Comparison of ENCODE assay signal across 13 mouse cellular contexts in genomic region chr13:111532178-111532948, GRCm38 (mm10). TPM values are rescaled to one million over a fixed set of nuclear protein-coding genes. Genes with fewer than 3 reads are reported as not detected.
A peak's percentile ranks its signal among the peaks of the same experiment; 100 is the strongest.
DNase-seq lines count a peak whose midpoint lies in the region; ATAC-seq and TF ChIP-seq lines count a peak whose summit lies in the region.
"Had no signal": no experiment of that assay in that cellular context is flagged by ENCODE, and none has a peak within 500 bp of the region (broad histone marks: within the 10 kb centered on the region; RNA-seq: fewer than 3 reads in every experiment).

No protein-coding gene starts in this region.

- H3K9me3 ChIP-seq in lung, embryonic 14.5 days (ENCODE audit: low read depth, low read length): no peaks in the 10 kb centered on the region
- no peaks in the 10 kb centered on the region for H3K9me3 ChIP-seq in stomach, postnatal 0 days (ENCODE audit: control insufficient read depth, low read length)
- H3K9me3 ChIP-seq in heart, embryonic 11.5 days (replicated peaks; ENCODE audit: control insufficient read depth, low read length): no peaks in the 10 kb centered on the region
- H3K9me3 ChIP-seq: megakaryocyte, embryonic 14.5 days had no signal

- no peak for TF ChIP-seq EP300 in stomach, postnatal 0 days (optimal IDR thresholded peaks at IDR 0.05)

- intact Hi-C loops in gastrocnemius, postnatal 36 days (cut with DNase I): loop anchor here (2.0 kb wide), 1 partner anchor 40 kb away; no protein-coding TSS in a partner anchor

- no peak overlapping the region for H3K4me2 ChIP-seq in lung, embryonic 14.5 days
- H3K4me2 ChIP-seq in stomach, postnatal 0 days (replicated peaks; ENCODE audit: low read depth): no peak overlapping the region
- no peak overlapping the region for H3K4me2 ChIP-seq in heart, embryonic 11.5 days

- H3K4me1 ChIP-seq in lung, embryonic 14.5 days (ENCODE audit: insufficient read depth): no peaks in the 10 kb centered on the region
- H3K4me1 ChIP-seq in bone marrow, adult 2 months (ENCODE audit: control insufficient read depth, insufficient read depth, low read length): no peaks in the 10 kb centered on the region
- no peaks in the 10 kb centered on the region for H3K4me1 ChIP-seq in stomach, postnatal 0 days (replicated peaks; ENCODE audit: control insufficient read depth, insufficient read depth)
- no peaks in the 10 kb centered on the region for H3K4me1 ChIP-seq in heart, embryonic 11.5 days (ENCODE audit: control insufficient read depth, insufficient read depth, low read length)

- no peaks in the 10 kb centered on the region for H3K36me3 ChIP-seq in lung, embryonic 14.5 days (ENCODE audit: insufficient read depth)
- H3K36me3 ChIP-seq in stomach, postnatal 0 days (ENCODE audit: control insufficient read depth, insufficient read depth, low read length): no peaks in the 10 kb centered on the region
- no peaks in the 10 kb centered on the region for H3K36me3 ChIP-seq in heart, embryonic 11.5 days (ENCODE audit: control insufficient read depth, insufficient read depth, low read length)

- DNase-seq in adrenal gland, adult 2 months: peak; percentile 36
- no peak for DNase-seq in adrenal gland, adult 18-20 months (ENCODE audit: low spot score in 2 of 2)
- DNase-seq in lung, embryonic 14.5 days: no peak
- DNase-seq in lung, postnatal 14 days: no peak
- DNase-seq in stomach, postnatal 0 days (ENCODE audit: low spot score): no peak
- DNase-seq in gastrocnemius, postnatal 36 days: no peak
- DNase-seq: cerebellum, adult 11 months had no signal

- WGBS in lung, embryonic 14.5 days: 89% methylated on average over 16 of the region's 16 CpGs
- WGBS in bone marrow, adult 2 months: 91% methylated on average over 16 of the region's 16 CpGs
- 87% methylated on average over 16 of the region's 16 CpGs for WGBS in stomach, postnatal 0 days
- 87% methylated on average over 16 of the region's 16 CpGs for WGBS in heart, embryonic 11.5 days (ENCODE audit: insufficient replicate concordance)

- H3K27me3 ChIP-seq in lung, embryonic 14.5 days (ENCODE audit: insufficient read depth, low read length): no peaks in the 10 kb centered on the region
- no peaks in the 10 kb centered on the region for H3K27me3 ChIP-seq in stomach, postnatal 0 days (ENCODE audit: control insufficient read depth, insufficient read depth, low read length)
- no peaks in the 10 kb centered on the region for H3K27me3 ChIP-seq in heart, embryonic 11.5 days (ENCODE audit: control insufficient read depth, insufficient read depth, low read length)
- H3K27me3 ChIP-seq: megakaryocyte, embryonic 14.5 days had no signal

- peak; percentile 41 for TF ChIP-seq CTCF in lung, embryonic 14.5 days (IDR thresholded peaks at IDR 0.05; ENCODE audit: low read depth)
- peak; percentile 45 for TF ChIP-seq CTCF in bone marrow, adult 2 months (IDR thresholded peaks at IDR 0.05; ENCODE audit: control insufficient read depth, insufficient read depth, low read length)
- peak; percentile 52 for TF ChIP-seq CTCF in stomach, postnatal 0 days (IDR thresholded peaks at IDR 0.05; ENCODE audit: low read depth)

- TF ChIP-seq POLR2A in bone marrow, adult 2 months (IDR thresholded peaks at IDR 0.05; ENCODE audit: borderline replicate concordance, control insufficient read depth, low read depth, low read length): no peak

- no peak overlapping the region for H3K27ac ChIP-seq in lung, embryonic 14.5 days (ENCODE audit: low read depth)
- no peak overlapping the region for H3K27ac ChIP-seq in bone marrow, adult 2 months (ENCODE audit: control insufficient read depth, insufficient read depth, low read depth, low read length, poor library complexity)
- no peak overlapping the region for H3K27ac ChIP-seq in stomach, postnatal 0 days (replicated peaks)
- H3K27ac ChIP-seq in heart, embryonic 11.5 days (ENCODE audit: low read depth, low read length): no peak overlapping the region

- no peak overlapping the region for H3K4me3 ChIP-seq in lung, embryonic 14.5 days (ENCODE audit: low read depth, low read length)
- H3K4me3 ChIP-seq in bone marrow, adult 2 months (replicated peaks; ENCODE audit: control insufficient read depth, low read depth, low read length): no peak overlapping the region
- H3K4me3 ChIP-seq in stomach, postnatal 0 days (ENCODE audit: low read depth, low read length): no peak overlapping the region
- no peak overlapping the region for H3K4me3 ChIP-seq in heart, embryonic 11.5 days (ENCODE audit: low read depth, low read length)
- H3K4me3 ChIP-seq: megakaryocyte, embryonic 14.5 days had no signal

- no peak for ATAC-seq in lung, embryonic 14.5 days (ENCODE audit: insufficient read depth)
- no peak for ATAC-seq in stomach, postnatal 0 days (ENCODE audit: low FRiP score, low TSS enrichment)
- no peak for ATAC-seq in heart, embryonic 11.5 days (replicated peaks; ENCODE audit: insufficient number of reproducible peaks, low FRiP score, low TSS enrichment)

- H3K9ac ChIP-seq in lung, embryonic 14.5 days: no peak overlapping the region
- no peak overlapping the region for H3K9ac ChIP-seq in stomach, postnatal 0 days (ENCODE audit: low read length)
- no peak overlapping the region for H3K9ac ChIP-seq in heart, embryonic 11.5 days (ENCODE audit: low read depth, low read length)

RNA-seq across cellular contexts. Expression of gene Gm49496, which starts 17.4 kb away (rescaled TPM):
- not detected for total RNA-seq in adrenal gland, adult 2 months (2021)
- polyA plus RNA-seq in adrenal gland, adult 2 months (2012; rRNA removed): not detected in 2 replicates
- not detected for total RNA-seq in adrenal gland, adult 18-20 months (2021)
- not detected in 2 replicates for polyA plus RNA-seq in lung, embryonic 14.5 days (2014; fragmentation: Nextera tagmentation; extraction: Ambion mirVana)
- polyA plus RNA-seq in bone marrow, adult 2 months (2011; ENCODE audit: insufficient read depth, insufficient read length, low replicate concordance, missing spikeins): 1.0 TPM in 1 of 2 replicates, not detected in the other
- polyA plus RNA-seq in stomach, postnatal 0 days (2015; fragmentation: Nextera tagmentation; extraction: Ambion mirVana): not detected in 2 replicates
- polyA plus RNA-seq in heart, embryonic 11.5 days (2014; fragmentation: Nextera tagmentation; extraction: Ambion mirVana): not detected in 2 replicates
- total RNA-seq in gastrocnemius, postnatal 36 days (2021): not detected
- total RNA-seq: layer of hippocampus, postnatal 14 days had no signal
- polyA plus RNA-seq: C2C12; heart, embryonic 16.5 days had no signal

RNA-seq across cellular contexts. Expression of gene Gpbp1, which starts 42.5 kb away (rescaled TPM):
- total RNA-seq in adrenal gland, adult 2 months (2021): 100 to 1,000 TPM in 1 of 2 experiments, 10 to 100 TPM in 1; 64.8 to 108 TPM
- polyA plus RNA-seq in adrenal gland, adult 2 months (2012; rRNA removed): 0.32 and 0.44 TPM in 2 replicates
- total RNA-seq in adrenal gland, adult 18-20 months (2021): 10 to 100 TPM; 93.7 to 98.4 TPM
- 92.2 and 97.4 TPM in 2 replicates for polyA plus RNA-seq in lung, embryonic 14.5 days (2014; fragmentation: Nextera tagmentation; extraction: Ambion mirVana)
- 77.9 and 98.2 TPM in 2 replicates for polyA plus RNA-seq in bone marrow, adult 2 months (2011; ENCODE audit: insufficient read depth, insufficient read length, low replicate concordance, missing spikeins)
- 33.5 and 35.9 TPM in 2 replicates for polyA plus RNA-seq in stomach, postnatal 0 days (2015; fragmentation: Nextera tagmentation; extraction: Ambion mirVana)
- 63.6 and 71.4 TPM in 2 replicates for polyA plus RNA-seq in heart, embryonic 11.5 days (2014; fragmentation: Nextera tagmentation; extraction: Ambion mirVana)
- 10 to 100 TPM; 39.9 to 45.1 TPM for total RNA-seq in gastrocnemius, postnatal 36 days (2021)

Comparison
In these comparisons a context has a peak if more than half of its experiments do, and no peak if none do; other contexts are left out.
1. RNA of gene Gpbp1, which starts 42.5 kb away (polyA plus RNA-seq): 77.9 to 98.2 TPM in bone marrow, adult 2 months, 92.2 to 97.4 TPM in lung, embryonic 14.5 days, 63.6 to 71.4 TPM in heart, embryonic 11.5 days and 33.5 to 35.9 TPM in stomach, postnatal 0 days; 0.32 to 0.44 TPM in adrenal gland, adult 2 months; every median in the first group is over 10 times any median in the second.
2. Peak in every context shown above with its lines, with median percentiles within 50 percentile points of each other: CTCF ChIP-seq.